Mouse (Mus musculus) neural tube, embryonic 14.5 days (tissue): ENCODE data around the gene Rps28. TPM values are rescaled to one million over a fixed set of nuclear protein-coding genes. Genes with fewer than 3 reads are reported as not detected.
"Not testable (repeated sequence)": the region's sequence is repeated elsewhere in the genome, so short reads cannot be mapped to it uniquely, and the experiment has no call there.

Experiments
- ATAC-seq: fragments of 200-750 bp; cut with Nextera tagmentation; 2 replicates; pipeline ENCODE4 v1.8.0; 2017; ENCODE audit warnings: low read depth, mild to moderate bottlenecking, moderate TSS enrichment, moderate library complexity
- H3K27ac ChIP-seq: fragments of 300-500 bp; sonication (generic); 2 replicates; pipeline ENCODE4 v1.5.1; 2014; ENCODE audit warnings: low read depth, mild to moderate bottlenecking, control low read depth, low read length, moderate library complexity, mixed read lengths
- H3K27me3 ChIP-seq: fragments of 300-500 bp; sonication (generic); 2 replicates; pipeline ENCODE4 v1.6.1; 2014; ENCODE audit warnings: low read length; ENCODE audit not compliant: control insufficient read depth, insufficient read depth
- H3K36me3 ChIP-seq: fragments of 300-500 bp; sonication (generic); 2 replicates; pipeline ENCODE4 v1.6.1; 2014; ENCODE audit warnings: low read length, mixed read lengths; ENCODE audit not compliant: control insufficient read depth, insufficient read depth
- H3K4me1 ChIP-seq: fragments of 300-500 bp; sonication (generic); 2 replicates; pipeline ENCODE4 v1.6.1; 2014; ENCODE audit warnings: low read length; ENCODE audit not compliant: control insufficient read depth, insufficient read depth
- H3K4me2 ChIP-seq: fragments of 300-500 bp; sonication (generic); 2 replicates; pipeline ENCODE4 v1.6.1; 2014; ENCODE audit warnings: mild to moderate bottlenecking, low read depth, low read length, control low read depth
- H3K4me3 ChIP-seq: fragments of 300-500 bp; sonication (generic); 2 replicates; pipeline ENCODE4 v1.5.1; 2014; ENCODE audit warnings: low read depth, low read length, control low read depth, mixed read lengths
- H3K9ac ChIP-seq: fragments of 300-500 bp; sonication (generic); replicated peaks from 2 replicates; pipeline ENCODE4 v1.6.1; 2014; ENCODE audit warnings: low read depth, mild to moderate bottlenecking, control low read depth, low read length, mixed read lengths
- H3K9me3 ChIP-seq: fragments of 300-500 bp; sonication (generic); 2 replicates; pipeline ENCODE4 v1.6.1; 2016; ENCODE audit warnings: low read length; ENCODE audit not compliant: control insufficient read depth
- WGBS: fragments of 180-500 bp; shearing (Covaris S2); extraction: QIAGEN DNeasy Blood & Tissue Kit; methylation state at CpG from one replicate; pipeline ENCODE4 v1.1.7; 2014; 5-methylcytosine and 5-hydroxymethylcytosine counted together
- polyA plus RNA-seq: library from polyadenylated mRNA; unstranded; fragments of >200 nt; fragmentation: Nextera tagmentation; extraction: Ambion mirVana; gene quantifications from 2 replicates; pipeline ENCODE4 v1.2.1, GENCODE M21; 2014

Gene Rps28
- polyA plus RNA-seq = 550 and 584 TPM in 2 replicates

DNA sequence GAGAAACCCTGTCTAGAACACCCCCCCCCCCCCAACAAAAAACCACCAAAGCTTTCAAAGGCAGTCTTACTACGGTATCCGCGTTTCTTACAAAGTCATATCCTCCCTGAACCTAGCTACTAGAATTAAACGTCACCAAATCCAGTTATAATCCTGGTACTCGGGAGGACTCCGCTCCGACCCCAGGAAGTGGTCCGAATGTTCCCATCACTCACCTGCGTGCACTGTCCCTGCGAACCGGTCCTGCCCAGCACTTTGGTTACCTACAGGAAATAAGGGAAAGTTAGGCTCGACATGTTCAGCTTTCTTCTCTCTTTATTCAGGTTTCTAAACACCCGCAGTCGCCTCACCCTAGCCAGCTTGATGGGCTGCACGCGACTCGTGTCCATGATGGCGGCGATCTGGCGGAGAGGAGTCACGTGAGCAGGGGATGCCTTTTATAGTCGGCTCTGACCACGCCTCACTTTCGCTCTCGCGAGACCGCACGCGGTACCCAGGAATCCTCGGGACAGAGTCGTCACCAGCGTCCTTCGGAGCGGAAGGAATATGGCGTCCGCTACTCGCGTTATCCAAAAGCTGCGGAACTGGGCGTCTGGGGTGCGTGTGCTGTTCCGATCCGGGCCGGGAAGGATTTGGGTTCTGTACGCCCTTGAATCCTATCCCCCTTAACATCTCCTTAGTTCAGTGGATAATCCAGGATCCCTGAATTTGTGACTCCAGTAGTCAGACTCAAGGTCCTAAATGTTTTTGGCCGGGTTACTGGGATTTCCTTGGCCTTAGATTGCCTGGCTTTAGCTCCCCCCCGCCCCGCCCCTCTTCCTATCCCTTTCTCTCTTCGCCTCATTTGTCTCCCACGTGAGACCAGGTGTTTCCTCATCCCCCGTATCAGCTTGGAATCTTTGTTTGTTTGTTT is at the start of gene Rps28, which contains the start of gene Ndufa7:
Gene Rps28, minus strand, starts transcription at position 479 of the 913 bp plus-strand sequence.
Gene Ndufa7, plus strand, starts transcription at position 489 of the 913 bp plus-strand sequence.
- Histone ChIP-seq H3K4me2 (peak within 1 kb of the TSS; percentile 95), H3K27ac (peak within 1 kb of the TSS; percentile 91), H3K4me1 (peaks cover 16% of the 10 kb centered on the region), H3K36me3 (peaks cover 28% of the 10 kb centered on the region; the same call in 1 of the 2 replicates), H3K9me3 (no peaks in the 10 kb centered on the region), H3K4me3 (peak within 1 kb of the TSS; percentile 76), H3K9ac (peak within 1 kb of the TSS; percentile 80), H3K27me3 (no peaks in the 10 kb centered on the region)
- peak; percentile 94 for ATAC-seq
- under 1% methylated on average over 51 of the region's 51 CpGs for WGBS

- WGBS = 58% methylated on average over 3 of the region's 12 CpGs
- H3K27ac ChIP-seq, H3K27me3 ChIP-seq, H3K9me3 ChIP-seq, H3K4me2 ChIP-seq, H3K9ac ChIP-seq, H3K4me3 ChIP-seq, H3K36me3 ChIP-seq, H3K4me1 ChIP-seq, ATAC-seq: not testable (repeated sequence)
These were observed 49.2 kb upstream of the Rps28 start, which contains the start of gene Gm7029 for GRCm38 (mm10) chr17:33873537-33873936. Gene Gm7029, plus strand, starts transcription at chr17:33873837.

DNA sequence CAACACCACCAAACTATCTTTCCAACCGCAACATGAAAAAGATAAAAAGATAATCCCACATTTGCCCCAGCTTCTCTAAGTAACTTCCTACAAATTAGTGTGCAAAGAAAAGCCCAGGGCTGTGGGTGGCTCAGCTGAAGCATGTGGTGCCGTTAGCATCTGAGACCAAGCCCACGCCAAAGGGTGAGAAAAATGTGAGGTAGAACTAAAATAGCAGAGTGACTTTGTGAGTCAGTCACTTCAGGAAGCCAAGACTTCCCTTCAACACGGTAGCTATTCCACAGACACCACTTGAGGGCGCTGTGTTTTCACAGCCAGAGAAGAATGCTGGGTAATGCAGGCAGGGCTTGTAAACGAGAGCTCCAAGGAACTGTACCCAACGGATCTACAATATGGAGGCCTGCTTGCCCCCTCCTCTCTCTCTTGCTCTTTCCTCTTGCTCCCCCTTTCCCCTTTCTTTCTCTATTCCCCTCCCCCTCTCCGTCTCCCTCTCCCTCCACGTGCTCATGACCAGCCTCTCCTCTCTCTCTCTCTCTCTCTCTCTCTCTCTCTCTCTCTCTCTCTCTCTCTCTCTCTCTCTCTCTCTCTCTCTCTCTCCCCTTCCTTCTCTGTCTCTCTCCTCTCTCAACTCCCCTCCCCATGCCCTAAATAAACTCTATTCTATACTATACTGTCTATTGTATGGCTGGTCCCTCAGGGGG is 41.1 kb upstream of the Rps28 start:
- H3K4me2 ChIP-seq = no peak overlapping the region
- no peak overlapping the region for H3K27ac ChIP-seq
- H3K9me3 ChIP-seq = no peaks in the 10 kb centered on the region
- H3K36me3 ChIP-seq = no peaks in the 10 kb centered on the region
- ATAC-seq = no peak
- H3K4me3 ChIP-seq = no peak overlapping the region
- WGBS = 47% methylated on average over 9 of the region's 9 CpGs
- H3K27me3 ChIP-seq = no peaks in the 10 kb centered on the region
- no peaks in the 10 kb centered on the region for H3K4me1 ChIP-seq
- H3K9ac ChIP-seq = no peak overlapping the region

- no peak for ATAC-seq
- no peak overlapping the region for H3K9ac ChIP-seq
- WGBS = 55% methylated on average over 4 of the region's 4 CpGs
These were observed 33.5 kb upstream of the Rps28 start for GRCm38 (mm10) chr17:33857816-33858215.

GRCm38 (mm10) chr17:33851331-33851730 is 27.0 kb upstream of the Rps28 start:
- no peak overlapping the region for H3K27ac ChIP-seq
- no peak overlapping the region for H3K9ac ChIP-seq
- ATAC-seq = no peak
- peaks cover 9% of the 10 kb centered on the region for H3K36me3 ChIP-seq
- H3K9me3 ChIP-seq = no peaks in the 10 kb centered on the region
- no peak overlapping the region for H3K4me3 ChIP-seq
- 67% methylated on average over 1 of the region's 1 CpGs for WGBS
- H3K4me2 ChIP-seq = no peak overlapping the region
- no peaks in the 10 kb centered on the region for H3K4me1 ChIP-seq
- H3K27me3 ChIP-seq = no peaks in the 10 kb centered on the region

More at GRCm38 (mm10) chr17:33857816-33858215, 33.5 kb upstream of the Rps28 start:
- H3K27me3 ChIP-seq = no peaks in the 10 kb centered on the region
- H3K4me2 ChIP-seq = no peak overlapping the region
- H3K4me1 ChIP-seq = no peaks in the 10 kb centered on the region
- no peak overlapping the region for H3K27ac ChIP-seq
- H3K4me3 ChIP-seq = no peak overlapping the region
- no peaks in the 10 kb centered on the region for H3K36me3 ChIP-seq
- no peaks in the 10 kb centered on the region for H3K9me3 ChIP-seq

DNA sequence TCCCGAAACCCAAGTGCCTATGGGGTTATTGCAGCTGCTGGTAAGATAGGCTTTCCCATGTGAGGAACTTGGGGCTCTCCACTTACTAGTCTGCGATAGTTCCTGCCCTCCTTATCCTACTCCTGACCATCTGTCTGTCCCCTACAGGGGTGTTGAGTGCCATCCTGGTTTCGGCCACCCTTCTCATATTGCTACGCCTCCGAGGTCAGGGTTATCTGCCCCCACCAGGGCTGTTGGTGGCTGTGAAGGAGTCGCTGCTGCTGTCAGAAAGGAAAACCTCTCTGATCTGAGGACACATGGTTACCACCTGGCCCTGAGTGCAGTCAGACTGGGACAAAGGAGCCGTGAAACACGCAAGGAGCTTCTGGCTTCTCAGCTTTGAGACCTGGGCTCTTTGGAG is 23.8 kb upstream of the Rps28 start:
- 92% methylated on average over 8 of the region's 8 CpGs for WGBS
- peaks cover 13% of the 10 kb centered on the region for H3K4me1 ChIP-seq
- no peak overlapping the region for H3K4me2 ChIP-seq
- H3K27ac ChIP-seq = no peak overlapping the region
- H3K27me3 ChIP-seq = no peaks in the 10 kb centered on the region
- no peaks in the 10 kb centered on the region for H3K9me3 ChIP-seq
- no peak overlapping the region for H3K9ac ChIP-seq
- H3K36me3 ChIP-seq = peaks cover 9% of the 10 kb centered on the region
- H3K4me3 ChIP-seq = no peak overlapping the region
- ATAC-seq = no peak

- peaks cover 14% of the 10 kb centered on the region for H3K36me3 ChIP-seq
- H3K9me3 ChIP-seq = no peaks in the 10 kb centered on the region
- no peaks in the 10 kb centered on the region for H3K27me3 ChIP-seq
- H3K9ac ChIP-seq = peak overlapping the region; percentile 25; the same call in 1 of the 2 replicates
- peaks cover 13% of the 10 kb centered on the region for H3K4me1 ChIP-seq
- H3K27ac ChIP-seq = no peak overlapping the region
- peak overlapping the region; percentile 87 for H3K4me2 ChIP-seq
- H3K4me3 ChIP-seq = 0 out of 2 replicates have a peak overlapping the region, but pooled peaks have one; percentile 61
- ATAC-seq = no peak
- 46% methylated on average over 1 of the region's 1 CpGs for WGBS
These were observed 19.8 kb upstream of the Rps28 start for GRCm38 (mm10) chr17:33844196-33844595.

- peaks cover 18% of the 10 kb centered on the region; the same call in 1 of the 2 replicates for H3K36me3 ChIP-seq
- peak within 1 kb of the TSS; percentile 87 for H3K4me2 ChIP-seq
- no peaks in the 10 kb centered on the region for H3K9me3 ChIP-seq
- H3K4me3 ChIP-seq = peak within 1 kb of the TSS; percentile 61
- H3K4me1 ChIP-seq = peaks cover 13% of the 10 kb centered on the region
- H3K27me3 ChIP-seq = no peaks in the 10 kb centered on the region
- H3K27ac ChIP-seq = no peak within 1 kb of the TSS
- under 1% methylated on average over 45 of the region's 45 CpGs for WGBS
- peak; percentile 97 for ATAC-seq
- peak within 1 kb of the TSS; percentile 61 for H3K9ac ChIP-seq
These were observed 18.8 kb upstream of the Rps28 start, which contains the start of gene Cd320 for GRCm38 (mm10) chr17:33842966-33843795. Gene Cd320, plus strand, starts transcription at chr17:33843091.
